Mouse (Mus musculus): ENCODE measurements around the gene Taok1. TPM values are rescaled to one million over a fixed set of nuclear protein-coding genes. Genes with fewer than 3 reads are reported as not detected.

The Taok1 gene
- polyA plus RNA-seq, 1 experiment from 2014 or later: 37.5 TPM

- no peak overlapping the region for H3K4me3 ChIP-seq (replicated peaks; ENCODE audit: low read depth, low read length)
- peaks cover 65% of the 10 kb centered on the region for H3K36me3 ChIP-seq (ENCODE audit: control insufficient read depth, insufficient read depth, low read length)
- no peak overlapping the region for H3K9ac ChIP-seq (replicated peaks; ENCODE audit: low read length)
- no peak for ATAC-seq (ENCODE audit: low FRiP score, low TSS enrichment)
- H3K4me2 ChIP-seq (ENCODE audit: low read length): no peak overlapping the region
- no peaks in the 10 kb centered on the region for H3K9me3 ChIP-seq (ENCODE audit: control insufficient read depth, low read length)
- H3K27me3 ChIP-seq (ENCODE audit: control insufficient read depth, insufficient read depth, low read length): no peaks in the 10 kb centered on the region
- no peak overlapping the region for H3K27ac ChIP-seq (replicated peaks; ENCODE audit: low read depth, low read length)
- 74% methylated on average over 17 of the region's 17 CpGs for WGBS
- peaks cover 13% of the 10 kb centered on the region; the same call in 1 of the 2 replicates for H3K4me1 ChIP-seq (ENCODE audit: control insufficient read depth, insufficient read depth, low read length)
- peak; percentile 39 for DNase-seq
Measured at GRCm38 (mm10) chr11:77500361-77501325, 107.0 kb downstream of the Taok1 start.

GRCm38 (mm10) chr11:77499354-77499753 is 108.3 kb downstream of the Taok1 start:
- no peak overlapping the region for H3K4me2 ChIP-seq (ENCODE audit: low read length)
- DNase-seq (no peak), ATAC-seq (ENCODE audit: low FRiP score, low TSS enrichment) (no peak)
- H3K4me3 ChIP-seq (replicated peaks; ENCODE audit: low read depth, low read length): no peak overlapping the region
- peaks cover 26% of the 10 kb centered on the region for H3K4me1 ChIP-seq (ENCODE audit: control insufficient read depth, insufficient read depth, low read length)
- no peaks in the 10 kb centered on the region for H3K9me3 ChIP-seq (ENCODE audit: control insufficient read depth, low read length)
- 92% methylated on average over 7 of the region's 7 CpGs for whole genome bisulfite sequencing
- no peak overlapping the region for H3K9ac ChIP-seq (replicated peaks; ENCODE audit: low read length)
- H3K27me3 ChIP-seq (ENCODE audit: control insufficient read depth, insufficient read depth, low read length): no peaks in the 10 kb centered on the region
- no peak overlapping the region for H3K27ac ChIP-seq (replicated peaks; ENCODE audit: low read depth, low read length)
- H3K36me3 ChIP-seq (ENCODE audit: control insufficient read depth, insufficient read depth, low read length): peaks cover 52% of the 10 kb centered on the region

- DNase-seq (no peak), ATAC-seq (ENCODE audit: low FRiP score, low TSS enrichment) (no peak)
- Histone ChIP-seq H3K4me2 (ENCODE audit: low read length) (no peak overlapping the region), H3K9me3 (ENCODE audit: control insufficient read depth, low read length) (no peaks in the 10 kb centered on the region), H3K4me3 (replicated peaks; ENCODE audit: low read depth, low read length) (no peak overlapping the region), H3K36me3 (ENCODE audit: control insufficient read depth, insufficient read depth, low read length) (peaks cover 43% of the 10 kb centered on the region), H3K27me3 (ENCODE audit: control insufficient read depth, insufficient read depth, low read length) (no peaks in the 10 kb centered on the region), H3K9ac (replicated peaks; ENCODE audit: low read length) (no peak overlapping the region), H3K27ac (replicated peaks; ENCODE audit: low read depth, low read length) (peak overlapping the region; percentile 26; the same call in 1 of the 2 replicates), H3K4me1 (ENCODE audit: control insufficient read depth, insufficient read depth, low read length) (peaks cover 29% of the 10 kb centered on the region)
- 63% methylated on average over 12 of the region's 12 CpGs for WGBS
Measured at GRCm38 (mm10) chr11:77498261-77499139, 109.1 kb downstream of the Taok1 start.

GRCm38 (mm10) chr11:77497851-77498250 is 109.8 kb downstream of the Taok1 start:
- Histone ChIP-seq H3K36me3 (ENCODE audit: control insufficient read depth, insufficient read depth, low read length) (peaks cover 37% of the 10 kb centered on the region), H3K27me3 (ENCODE audit: control insufficient read depth, insufficient read depth, low read length) (no peaks in the 10 kb centered on the region), H3K4me3 (replicated peaks; ENCODE audit: low read depth, low read length) (no peak overlapping the region), H3K27ac (replicated peaks; ENCODE audit: low read depth, low read length) (peak overlapping the region; percentile 26; the same call in 1 of the 2 replicates), H3K9ac (replicated peaks; ENCODE audit: low read length) (no peak overlapping the region), H3K4me2 (ENCODE audit: low read length) (no peak overlapping the region), H3K9me3 (ENCODE audit: control insufficient read depth, low read length) (no peaks in the 10 kb centered on the region), H3K4me1 (ENCODE audit: control insufficient read depth, insufficient read depth, low read length) (peaks cover 29% of the 10 kb centered on the region)
- ATAC-seq (ENCODE audit: low FRiP score, low TSS enrichment) (no peak), DNase-seq (no peak)
- WGBS: 35% methylated on average over 3 of the region's 4 CpGs

- Histone ChIP-seq H3K4me2 (ENCODE audit: low read length) (no peak overlapping the region), H3K9ac (replicated peaks; ENCODE audit: low read length) (no peak overlapping the region), H3K4me3 (replicated peaks; ENCODE audit: low read depth, low read length) (no peak overlapping the region), H3K27ac (replicated peaks; ENCODE audit: low read depth, low read length) (0 out of 2 replicates have a peak overlapping the region, but pooled peaks have one; percentile 9), H3K36me3 (ENCODE audit: control insufficient read depth, insufficient read depth, low read length) (peaks cover 34% of the 10 kb centered on the region), H3K9me3 (ENCODE audit: control insufficient read depth, low read length) (no peaks in the 10 kb centered on the region), H3K4me1 (ENCODE audit: control insufficient read depth, insufficient read depth, low read length) (peaks cover 30% of the 10 kb centered on the region), H3K27me3 (ENCODE audit: control insufficient read depth, insufficient read depth, low read length) (no peaks in the 10 kb centered on the region)
- WGBS: 17% methylated on average over 6 of the region's 6 CpGs
- ATAC-seq (ENCODE audit: low FRiP score, low TSS enrichment): no peak
- peak; percentile 61 for DNase-seq
Measured at GRCm38 (mm10) chr11:77497341-77497756, 110.3 kb downstream of the Taok1 start.

- no peaks in the 10 kb centered on the region for H3K27me3 ChIP-seq (ENCODE audit: control insufficient read depth, insufficient read depth, low read length)
- no peak overlapping the region for H3K4me3 ChIP-seq (replicated peaks; ENCODE audit: low read depth, low read length)
- peaks cover 19% of the 10 kb centered on the region for H3K36me3 ChIP-seq (ENCODE audit: control insufficient read depth, insufficient read depth, low read length)
- H3K4me2 ChIP-seq (ENCODE audit: low read length): peak overlapping the region; percentile 81; the same call in 1 of the 2 replicates
- ATAC-seq (ENCODE audit: low FRiP score, low TSS enrichment) (no peak), DNase-seq (no peak)
- no peaks in the 10 kb centered on the region for H3K9me3 ChIP-seq (ENCODE audit: control insufficient read depth, low read length)
- H3K9ac ChIP-seq (replicated peaks; ENCODE audit: low read length): no peak overlapping the region
- H3K27ac ChIP-seq (replicated peaks; ENCODE audit: low read depth, low read length): no peak overlapping the region
- peaks cover 39% of the 10 kb centered on the region for H3K4me1 ChIP-seq (ENCODE audit: control insufficient read depth, insufficient read depth, low read length)
Measured at GRCm38 (mm10) chr11:77495507-77495906, 112.1 kb downstream of the Taok1 start.

GRCm38 (mm10) chr11:77494782-77495181 is 112.8 kb downstream of the Taok1 start:
- ATAC-seq (ENCODE audit: low FRiP score, low TSS enrichment): no peak
- Histone ChIP-seq H3K36me3 (ENCODE audit: control insufficient read depth, insufficient read depth, low read length) (peaks cover 12% of the 10 kb centered on the region), H3K9ac (replicated peaks; ENCODE audit: low read length) (peak overlapping the region; percentile 93), H3K4me3 (replicated peaks; ENCODE audit: low read depth, low read length) (peak overlapping the region; percentile 87), H3K9me3 (ENCODE audit: control insufficient read depth, low read length) (no peaks in the 10 kb centered on the region), H3K27ac (replicated peaks; ENCODE audit: low read depth, low read length) (no peak overlapping the region), H3K4me1 (ENCODE audit: control insufficient read depth, insufficient read depth, low read length) (peaks cover 42% of the 10 kb centered on the region), H3K4me2 (ENCODE audit: low read length) (peak overlapping the region; percentile 81), H3K27me3 (ENCODE audit: control insufficient read depth, insufficient read depth, low read length) (no peaks in the 10 kb centered on the region)
- WGBS: 73% methylated on average over 6 of the region's 6 CpGs
- no peak for DNase-seq

GRCm38 (mm10) chr11:77494344-77494676 is 113.3 kb downstream of the Taok1 start:
- Histone ChIP-seq H3K4me2 (ENCODE audit: low read length) (peak overlapping the region; percentile 81), H3K27me3 (ENCODE audit: control insufficient read depth, insufficient read depth, low read length) (no peaks in the 10 kb centered on the region), H3K27ac (replicated peaks; ENCODE audit: low read depth, low read length) (peak overlapping the region; percentile 89), H3K9ac (replicated peaks; ENCODE audit: low read length) (peak overlapping the region; percentile 93), H3K9me3 (ENCODE audit: control insufficient read depth, low read length) (no peaks in the 10 kb centered on the region), H3K4me3 (replicated peaks; ENCODE audit: low read depth, low read length) (peak overlapping the region; percentile 87), H3K36me3 (ENCODE audit: control insufficient read depth, insufficient read depth, low read length) (peaks cover 7% of the 10 kb centered on the region; the same call in 1 of the 2 replicates), H3K4me1 (ENCODE audit: control insufficient read depth, insufficient read depth, low read length) (peaks cover 42% of the 10 kb centered on the region)
- WGBS: 29% methylated on average over 4 of the region's 4 CpGs
- no peak for ATAC-seq (ENCODE audit: low FRiP score, low TSS enrichment)
- no peak for DNase-seq

Data from midbrain, embryonic 14.5 days (tissue).